ENCODE assay signal across 27 mouse cellular contexts in genomic region chr6:125153682-125154081, GRCm38 (mm10). TPM values are rescaled to one million over a fixed set of nuclear protein-coding genes. Genes with fewer than 3 reads are reported as not detected.
DNase-seq lines count a peak whose midpoint lies in the region; ATAC-seq and TF ChIP-seq lines count a peak whose summit lies in the region.
"Had no signal": no experiment of that assay in that cellular context is flagged by ENCODE, and none has a peak within 500 bp of the region (broad histone marks: within the 10 kb centered on the region; RNA-seq: fewer than 3 reads in every experiment).

No protein-coding gene starts in this region.

- no peaks in the 10 kb centered on the region for H3K27me3 ChIP-seq in liver, embryonic 12.5 days (replicated peaks)
- H3K27me3 ChIP-seq in liver, postnatal 0 days (ENCODE audit: insufficient read depth, low read length): no peaks in the 10 kb centered on the region
- no peaks in the 10 kb centered on the region for H3K27me3 ChIP-seq in MEL (ENCODE audit: control insufficient read depth in 1 of 2, insufficient read depth in 2 of 2, low read length in 2 of 2)
- no peaks in the 10 kb centered on the region for H3K27me3 ChIP-seq in hindbrain, embryonic 10.5 days (ENCODE audit: insufficient read depth, poor library complexity, severe bottlenecking)
- H3K27me3 ChIP-seq: CH12.LX; embryonic facial prominence, embryonic 12.5 days; embryonic facial prominence, embryonic 15.5 days; forebrain, embryonic 12.5 days had no signal

- TF ChIP-seq EP300 in liver, postnatal 0 days (IDR thresholded peaks at IDR 0.05; ENCODE audit: low read depth): no peak
- TF ChIP-seq EP300 in MEL (IDR thresholded peaks at IDR 0.05; ENCODE audit: low read depth in 1 of 2, low read length in 2 of 2): no peak; a peak in 1 of 4 replicates

- no peak for TF ChIP-seq RAD21 in MEL (IDR thresholded peaks at IDR 0.05; ENCODE audit: low read depth, low read length)

- peak overlapping the region; percentile 13; the same call in 1 of the 2 replicates for H3K27ac ChIP-seq in gastrocnemius, adult 2 months
- H3K27ac ChIP-seq in liver, embryonic 12.5 days: peak overlapping the region; percentile 10; the same call in 1 of the 2 replicates
- H3K27ac ChIP-seq in liver, postnatal 0 days (ENCODE audit: low read depth): no peak overlapping the region
- peak overlapping the region; percentile 96 for H3K27ac ChIP-seq in MEL (ENCODE audit: control insufficient read depth, low read depth, low read length)
- no peak overlapping the region for H3K27ac ChIP-seq in hindbrain, embryonic 10.5 days
- H3K27ac ChIP-seq: embryonic facial prominence, embryonic 12.5 days; forebrain, embryonic 10.5 days; forebrain, embryonic 12.5 days had no signal

- peaks cover 80% of the 10 kb centered on the region for H3K36me3 ChIP-seq in liver, embryonic 12.5 days
- peaks cover 20% of the 10 kb centered on the region for H3K36me3 ChIP-seq in liver, postnatal 0 days (replicated peaks; ENCODE audit: insufficient read depth, low read length)
- H3K36me3 ChIP-seq in MEL (ENCODE audit: control insufficient read depth in 1 of 2, insufficient read depth in 2 of 2, low read length in 2 of 2): peaks cover 0 to 22% of the 10 kb centered on the region in 2 experiments; a peak in 2 of 4 replicates
- H3K36me3 ChIP-seq in hindbrain, embryonic 10.5 days: peaks cover 89% of the 10 kb centered on the region

- no peak for DNase-seq in gastrocnemius, adult 2 months
- no peak for DNase-seq in gastrocnemius, postnatal 25 days
- DNase-seq in liver, postnatal 0 days: no peak
- peak; percentile 80 for DNase-seq in MEL (ENCODE audit: low read depth, low spot score)
- no peak for DNase-seq in hindbrain, embryonic 10.5 days (ENCODE audit: low spot score)
- DNase-seq in spleen, adult 12 weeks (ENCODE audit: low spot score): no peak
- DNase-seq: adrenal gland, adult 2 months; adrenal gland, postnatal 10 days; adrenal gland, postnatal 25 days; B cell, adult 2 months; cerebellum, adult 11 months; cerebellum, adult 18-20 months; cerebellum, adult 8-10 months; cerebellum, postnatal 14 days; cerebellum, postnatal 36 days; embryo, embryonic 11 days had no signal

- ATAC-seq in liver, embryonic 12.5 days: no peak
- no peak for ATAC-seq in liver, postnatal 0 days
- ATAC-seq: CD4-positive, CD25-positive, alpha-beta regulatory T cell, adult 4 months; forebrain, embryonic 14.5 days; forebrain, embryonic 16.5 days had no signal

- no peaks in the 10 kb centered on the region for H3K9me3 ChIP-seq in liver, embryonic 12.5 days (replicated peaks)
- no peaks in the 10 kb centered on the region for H3K9me3 ChIP-seq in liver, postnatal 0 days (ENCODE audit: low read length)
- H3K9me3 ChIP-seq in MEL (replicated peaks; ENCODE audit: insufficient read depth, low read length): no peaks in the 10 kb centered on the region
- H3K9me3 ChIP-seq in hindbrain, embryonic 10.5 days: no peaks in the 10 kb centered on the region
- H3K9me3 ChIP-seq: embryonic facial prominence, embryonic 12.5 days; embryonic facial prominence, embryonic 15.5 days; forebrain, embryonic 10.5 days; forebrain, embryonic 12.5 days; G1E had no signal

- H3K4me3 ChIP-seq in gastrocnemius, adult 2 months: no peak overlapping the region
- H3K4me3 ChIP-seq in liver, embryonic 12.5 days: no peak overlapping the region
- no peak overlapping the region for H3K4me3 ChIP-seq in liver, postnatal 0 days (ENCODE audit: low read depth, low read length)
- H3K4me3 ChIP-seq in MEL (ENCODE audit: control insufficient read depth in 1 of 2, insufficient read depth in 1 of 2, low read depth in 2 of 2, low read length in 2 of 2): peak overlapping the region; percentile 81 to 87
- no peak overlapping the region for H3K4me3 ChIP-seq in hindbrain, embryonic 10.5 days
- H3K4me3 ChIP-seq: embryonic facial prominence, embryonic 12.5 days; embryonic facial prominence, embryonic 15.5 days; erythroblast, embryonic 14.5 days; forebrain, embryonic 10.5 days; forebrain, embryonic 12.5 days had no signal

- H3K79me2 ChIP-seq in MEL (ENCODE audit: control insufficient read depth, insufficient read depth, low read length, poor library complexity): peaks cover 52% of the 10 kb centered on the region

- peak; percentile 33 to 52; a peak in 1 of 4 replicates for TF ChIP-seq POLR2A in MEL (IDR thresholded peaks at IDR 0.05; ENCODE audit: control insufficient read depth in 1 of 2, insufficient read depth in 1 of 2, low read depth in 1 of 2, low read length in 2 of 2, poor library complexity in 1 of 2)

- intact Hi-C loops in gastrocnemius, adult 2 months (cut with DNase I): no loop called here

- TF ChIP-seq CTCF in gastrocnemius, adult 2 months (IDR thresholded peaks at IDR 0.05): no peak
- TF ChIP-seq CTCF in liver, postnatal 0 days (IDR thresholded peaks at IDR 0.05; ENCODE audit: low read depth): no peak
- no peak for TF ChIP-seq CTCF in MEL (IDR thresholded peaks at IDR 0.05 in 2 of 3, conservative IDR thresholded peaks at IDR 0.05 in 1 of 3; ENCODE audit: control insufficient read depth in 1 of 3, insufficient read depth in 1 of 3, low read depth in 2 of 3, low read length in 3 of 3, poor library complexity in 1 of 3, severe bottlenecking in 1 of 3)

- no peak overlapping the region for H3K4me2 ChIP-seq in liver, embryonic 12.5 days
- no peak overlapping the region for H3K4me2 ChIP-seq in liver, postnatal 0 days (ENCODE audit: low read depth, low read length)
- H3K4me2 ChIP-seq: embryonic facial prominence, embryonic 12.5 days; embryonic facial prominence, embryonic 15.5 days; forebrain, embryonic 12.5 days had no signal

- WGBS in liver, embryonic 12.5 days (ENCODE audit: insufficient replicate concordance): 73% methylated on average over 4 of the region's 4 CpGs
- 63% methylated on average over 4 of the region's 4 CpGs for WGBS in liver, postnatal 0 days (ENCODE audit: insufficient replicate concordance)
- WGBS in hindbrain, embryonic 10.5 days: 90% methylated on average over 4 of the region's 4 CpGs

- no peak overlapping the region for H3K9ac ChIP-seq in liver, embryonic 12.5 days
- H3K9ac ChIP-seq in liver, postnatal 0 days (replicated peaks): no peak overlapping the region
- peak overlapping the region; percentile 93 for H3K9ac ChIP-seq in MEL (ENCODE audit: control insufficient read depth, low read depth, low read length, poor library complexity, severe bottlenecking)
- H3K9ac ChIP-seq: embryonic facial prominence, embryonic 12.5 days; embryonic facial prominence, embryonic 15.5 days; forebrain, embryonic 12.5 days had no signal

- peaks cover 79% of the 10 kb centered on the region for H3K4me1 ChIP-seq in liver, embryonic 12.5 days
- peaks cover 11% of the 10 kb centered on the region for H3K4me1 ChIP-seq in liver, postnatal 0 days (ENCODE audit: insufficient read depth)
- H3K4me1 ChIP-seq in MEL (ENCODE audit: control insufficient read depth in 1 of 2, insufficient read depth in 2 of 2, low read length in 2 of 2): peaks cover 0 to 37% of the 10 kb centered on the region in 2 experiments; a peak in 3 of 4 replicates
- H3K4me1 ChIP-seq in hindbrain, embryonic 10.5 days (replicated peaks): peaks cover 53% of the 10 kb centered on the region
- H3K4me1 ChIP-seq: embryonic facial prominence, embryonic 12.5 days had no signal

RNA-seq across cellular contexts. Expression of gene Iffo1, which starts 8.6 kb away (rescaled TPM):
- 1 to 10 TPM; 7.8 to 9.4 TPM for total RNA-seq in gastrocnemius, adult 2 months (2021)
- 10 to 100 TPM; 12.4 to 15.3 TPM for total RNA-seq in gastrocnemius, postnatal 25 days (2021)
- polyA plus RNA-seq in liver, embryonic 12.5 days (2016; fragmentation: Nextera tagmentation; extraction: Ambion mirVana): 6.6 and 7.3 TPM in 2 replicates
- polyA plus RNA-seq in liver, postnatal 0 days (2015; fragmentation: Nextera tagmentation; extraction: Ambion mirVana): 4.2 and 4.8 TPM in 2 replicates
- total RNA-seq in MEL (2012; rRNA removed): 75.4 and 96.1 TPM in 2 replicates
- polyA plus RNA-seq in MEL (2012; ENCODE audit: insufficient read depth in 1 of 2, insufficient read length in 2 of 2, low read depth in 1 of 2, low replicate concordance in 2 of 2, missing spikeins in 1 of 2): 10 to 100 TPM in 1 of 2 experiments, not detected in 1; 96.9 TPM
- polyA plus RNA-seq in hindbrain, embryonic 10.5 days (2016; fragmentation: Nextera tagmentation; extraction: Ambion mirVana): 12.5 and 18.3 TPM in 2 replicates

RNA-seq across cellular contexts. Expression of gene Gapdh, which starts 12.6 kb away (rescaled TPM):
- total RNA-seq in gastrocnemius, adult 2 months (2021): over 10,000 TPM in 1 of 2 experiments, 1,000 to 10,000 TPM in 1; 9,742 to 11,894 TPM
- total RNA-seq in gastrocnemius, postnatal 25 days (2021): over 10,000 TPM; 11,297 to 11,631 TPM
- polyA plus RNA-seq in liver, embryonic 12.5 days (2016; fragmentation: Nextera tagmentation; extraction: Ambion mirVana): 1,499 and 1,575 TPM in 2 replicates
- 1,355 and 1,565 TPM in 2 replicates for polyA plus RNA-seq in liver, postnatal 0 days (2015; fragmentation: Nextera tagmentation; extraction: Ambion mirVana)
- total RNA-seq in MEL (2012; rRNA removed): 723 and 1,144 TPM in 2 replicates
- polyA plus RNA-seq in MEL (2012; ENCODE audit: insufficient read depth in 1 of 2, insufficient read length in 2 of 2, low read depth in 1 of 2, low replicate concordance in 2 of 2, missing spikeins in 1 of 2): 1,000 to 10,000 TPM in 1 of 2 experiments, not detected in 1; 1,834 TPM
- 2,613 and 2,865 TPM in 2 replicates for polyA plus RNA-seq in hindbrain, embryonic 10.5 days (2016; fragmentation: Nextera tagmentation; extraction: Ambion mirVana)

RNA-seq across cellular contexts. Expression of gene Nop2, which starts 22.0 kb away (rescaled TPM):
- total RNA-seq in gastrocnemius, adult 2 months (2021): 10 to 100 TPM; 17.9 to 18.1 TPM
- total RNA-seq in gastrocnemius, postnatal 25 days (2021): 10 to 100 TPM; 14.6 to 18.6 TPM
- 83.1 and 85.3 TPM in 2 replicates for polyA plus RNA-seq in liver, embryonic 12.5 days (2016; fragmentation: Nextera tagmentation; extraction: Ambion mirVana)
- 23.2 and 24.8 TPM in 2 replicates for polyA plus RNA-seq in liver, postnatal 0 days (2015; fragmentation: Nextera tagmentation; extraction: Ambion mirVana)
- 210 and 263 TPM in 2 replicates for total RNA-seq in MEL (2012; rRNA removed)
- polyA plus RNA-seq in MEL (2012; ENCODE audit: insufficient read depth in 1 of 2, insufficient read length in 2 of 2, low read depth in 1 of 2, low replicate concordance in 2 of 2, missing spikeins in 1 of 2): 100 to 1,000 TPM; 221 to 337 TPM
- polyA plus RNA-seq in hindbrain, embryonic 10.5 days (2016; fragmentation: Nextera tagmentation; extraction: Ambion mirVana): 67.6 and 83.8 TPM in 2 replicates

RNA-seq across cellular contexts. Expression of gene Ncapd2, which starts 37.8 kb away (rescaled TPM):
- 1 to 10 TPM; 6.5 to 9.8 TPM for total RNA-seq in gastrocnemius, adult 2 months (2021)
- total RNA-seq in gastrocnemius, postnatal 25 days (2021): 10 to 100 TPM; 12.1 to 12.7 TPM
- polyA plus RNA-seq in liver, embryonic 12.5 days (2016; fragmentation: Nextera tagmentation; extraction: Ambion mirVana): 132 and 138 TPM in 2 replicates
- 33.5 and 39.1 TPM in 2 replicates for polyA plus RNA-seq in liver, postnatal 0 days (2015; fragmentation: Nextera tagmentation; extraction: Ambion mirVana)
- total RNA-seq in MEL (2012; rRNA removed): 86.6 and 88.8 TPM in 2 replicates
- 100 to 1,000 TPM in 1 of 2 experiments, not detected in 1; 394 TPM for polyA plus RNA-seq in MEL (2012; ENCODE audit: insufficient read depth in 1 of 2, insufficient read length in 2 of 2, low read depth in 1 of 2, low replicate concordance in 2 of 2, missing spikeins in 1 of 2)
- polyA plus RNA-seq in hindbrain, embryonic 10.5 days (2016; fragmentation: Nextera tagmentation; extraction: Ambion mirVana): 199 and 233 TPM in 2 replicates

RNA-seq across cellular contexts. Expression of gene Mrpl51, which starts 37.9 kb away (rescaled TPM):
- 100 to 1,000 TPM; 214 to 262 TPM for total RNA-seq in gastrocnemius, adult 2 months (2021)
- 100 to 1,000 TPM; 214 to 227 TPM for total RNA-seq in gastrocnemius, postnatal 25 days (2021)
- 211 and 222 TPM in 2 replicates for polyA plus RNA-seq in liver, embryonic 12.5 days (2016; fragmentation: Nextera tagmentation; extraction: Ambion mirVana)
- polyA plus RNA-seq in liver, postnatal 0 days (2015; fragmentation: Nextera tagmentation; extraction: Ambion mirVana): 210 and 215 TPM in 2 replicates
- total RNA-seq in MEL (2012; rRNA removed): 208 and 251 TPM in 2 replicates
- polyA plus RNA-seq in MEL (2012; ENCODE audit: insufficient read depth in 1 of 2, insufficient read length in 2 of 2, low read depth in 1 of 2, low replicate concordance in 2 of 2, missing spikeins in 1 of 2): 100 to 1,000 TPM in 1 of 2 experiments, not detected in 1; 286 TPM
- polyA plus RNA-seq in hindbrain, embryonic 10.5 days (2016; fragmentation: Nextera tagmentation; extraction: Ambion mirVana): 206 and 213 TPM in 2 replicates

Comparison
In these comparisons a context has a peak if more than half of its experiments do, and no peak if none do; other contexts are left out.
1. H3K27ac ChIP-seq: peak in gastrocnemius, adult 2 months (single experiment), liver, embryonic 12.5 days (single experiment) and MEL (single experiment); none in liver, postnatal 0 days (single experiment) and hindbrain, embryonic 10.5 days (single experiment).
2. H3K4me3 ChIP-seq: peak in MEL (2 of 2); none in gastrocnemius, adult 2 months (single experiment), liver, embryonic 12.5 days (single experiment), liver, postnatal 0 days (single experiment) and hindbrain, embryonic 10.5 days (single experiment).